Mouse (Mus musculus): ENCODE results near the gene Gm49383. TPM values are rescaled to one million over a fixed set of nuclear protein-coding genes. Genes with fewer than 3 reads are reported as not detected.
A peak's percentile ranks its signal among the peaks of the same experiment; 100 is the strongest.

Gene Gm49383
- polyA plus RNA-seq, 1 experiment: 2.6 TPM

DNA sequence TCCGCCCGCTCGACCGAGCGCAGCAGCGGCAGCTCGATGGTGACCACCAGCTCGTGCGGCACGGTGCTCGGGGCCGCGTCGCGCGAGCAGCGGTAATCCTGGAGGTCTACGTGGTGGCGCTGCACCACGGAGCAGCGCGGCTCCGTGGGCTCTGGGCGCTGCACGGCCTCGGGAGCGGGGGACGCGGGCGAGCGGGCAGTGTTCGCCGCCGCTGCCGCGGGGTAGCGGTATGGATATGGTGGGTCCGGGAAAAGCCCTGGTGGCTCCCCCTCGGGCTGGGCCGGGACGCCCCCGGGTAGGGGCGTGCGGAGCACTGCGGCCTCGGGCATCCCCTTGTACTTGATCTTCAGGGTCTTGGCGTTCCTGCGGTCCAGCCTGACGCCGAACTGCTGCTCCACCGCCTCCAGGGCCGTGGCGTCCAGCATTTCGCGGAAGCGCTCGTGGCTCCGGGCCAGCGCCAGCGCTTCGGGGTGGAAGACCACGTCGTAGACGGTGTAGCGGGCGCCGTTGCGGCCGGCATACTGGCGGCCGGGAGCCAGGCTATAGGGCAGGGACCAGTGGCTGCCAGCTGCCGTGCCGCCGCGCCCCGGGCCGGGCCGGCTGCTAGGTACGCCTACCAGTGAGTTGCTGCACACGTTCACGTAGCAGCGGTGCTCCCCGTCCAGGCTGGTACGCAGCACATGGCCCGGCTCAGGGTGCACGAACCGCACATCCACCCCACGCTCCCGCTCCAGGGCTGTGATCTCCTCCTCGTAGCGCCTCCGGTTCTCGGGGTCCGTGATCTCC lies 667 bp upstream of the Gm49383 start:
- peak overlapping the region; percentile 85 for H3K4me3 ChIP-seq
- peaks cover 43% of the 10 kb centered on the region for H3K79me2 ChIP-seq (ENCODE audit: control insufficient read depth, insufficient read depth)
- H3K36me3 ChIP-seq (ENCODE audit: control insufficient read depth, insufficient read depth): peaks cover 8% of the 10 kb centered on the region
- peak overlapping the region; percentile 91 for H3K4me2 ChIP-seq (ENCODE audit: low read depth)
- H3ac ChIP-seq (ENCODE audit: control insufficient read depth, insufficient read length): peak overlapping the region; percentile 72
- no peaks in the 10 kb centered on the region for H3K27me3 ChIP-seq (ENCODE audit: control insufficient read depth, insufficient read depth, insufficient read length)
- TF ChIP-seq USF1 (IDR thresholded peaks at IDR 0.05; ENCODE audit: low read depth) (no peak), MYOD1 (IDR thresholded peaks at IDR 0.05; ENCODE audit: control insufficient read depth in 1 of 3, insufficient read length in 2 of 3, low read depth in 2 of 3) (peak in 1 of 3 experiments; percentile 68), CEBPB (IDR thresholded peaks at IDR 0.05; ENCODE audit: insufficient read depth, poor library complexity, severe bottlenecking) (no peak), SRF (IDR thresholded peaks at IDR 0.05; ENCODE audit: control insufficient read depth, insufficient read length, low read depth) (no peak), MYOG (IDR thresholded peaks at IDR 0.05; ENCODE audit: control insufficient read depth in 1 of 3, insufficient read depth in 1 of 3, insufficient read length in 2 of 3, low read depth in 2 of 3) (peak in 1 of 3 experiments; percentile 47), TCF3 (IDR thresholded peaks at IDR 0.05; ENCODE audit: insufficient read length, low read depth) (no peak), MAX (IDR thresholded peaks at IDR 0.05; ENCODE audit: low read depth) (no peak), POLR2A (IDR thresholded peaks at IDR 0.05; ENCODE audit: insufficient read length, low read depth) (peak; percentile 45), POLR2AphosphoS2 (IDR thresholded peaks at IDR 0.05; ENCODE audit: insufficient read length, low read depth) (no peak)

DNA sequence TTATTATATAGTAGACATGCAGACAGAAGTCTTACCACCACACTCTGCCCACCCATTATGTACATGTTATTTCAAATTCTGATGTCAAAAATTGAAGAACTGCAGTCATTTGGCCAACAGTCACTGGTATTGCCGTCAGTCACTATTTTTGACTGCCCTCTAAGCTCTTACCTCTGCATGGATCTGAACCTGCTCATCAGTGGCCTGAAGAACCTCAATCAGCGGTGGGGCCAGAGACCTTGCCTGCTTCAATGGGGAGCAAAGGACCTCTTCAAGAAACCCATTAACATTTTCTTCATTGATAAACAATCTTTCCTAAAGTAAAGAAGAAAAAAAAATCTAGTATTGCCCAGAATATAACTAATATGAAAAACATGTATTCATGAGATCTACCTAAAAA lies 4.3 kb downstream of the Gm49383 start:
- Histone ChIP-seq H3K4me2 (ENCODE audit: low read depth) (no peak overlapping the region), H3K36me3 (ENCODE audit: control insufficient read depth, insufficient read depth) (peaks cover 6% of the 10 kb centered on the region), H3K4me3 (no peak overlapping the region), H3K27me3 (ENCODE audit: control insufficient read depth, insufficient read depth, insufficient read length) (no peaks in the 10 kb centered on the region), H3K79me2 (ENCODE audit: control insufficient read depth, insufficient read depth) (peaks cover 35% of the 10 kb centered on the region), H3ac (ENCODE audit: control insufficient read depth, insufficient read length) (no peak overlapping the region)
- TF ChIP-seq SRF (IDR thresholded peaks at IDR 0.05; ENCODE audit: control insufficient read depth, insufficient read length, low read depth) (no peak), E2F4 (IDR thresholded peaks at IDR 0.05; ENCODE audit: insufficient read depth) (no peak), MYOG (IDR thresholded peaks at IDR 0.05; ENCODE audit: control insufficient read depth in 1 of 3, insufficient read depth in 1 of 3, insufficient read length in 2 of 3, low read depth in 2 of 3) (no peak), TCF3 (IDR thresholded peaks at IDR 0.05; ENCODE audit: insufficient read length, low read depth) (no peak), TCF12 (IDR thresholded peaks at IDR 0.05; ENCODE audit: insufficient read depth, poor library complexity, severe bottlenecking) (no peak), MYOD1 (IDR thresholded peaks at IDR 0.05; ENCODE audit: control insufficient read depth in 1 of 3, insufficient read length in 2 of 3, low read depth in 2 of 3) (no peak), POLR2AphosphoS2 (IDR thresholded peaks at IDR 0.05; ENCODE audit: insufficient read length, low read depth) (no peak), REST (IDR thresholded peaks at IDR 0.05; ENCODE audit: insufficient read depth, insufficient read length) (no peak), CEBPB (IDR thresholded peaks at IDR 0.05; ENCODE audit: insufficient read depth, poor library complexity, severe bottlenecking) (no peak), POLR2A (IDR thresholded peaks at IDR 0.05; ENCODE audit: insufficient read length, low read depth) (no peak), USF1 (IDR thresholded peaks at IDR 0.05; ENCODE audit: low read depth) (no peak), MAX (IDR thresholded peaks at IDR 0.05; ENCODE audit: low read depth) (no peak)

DNA sequence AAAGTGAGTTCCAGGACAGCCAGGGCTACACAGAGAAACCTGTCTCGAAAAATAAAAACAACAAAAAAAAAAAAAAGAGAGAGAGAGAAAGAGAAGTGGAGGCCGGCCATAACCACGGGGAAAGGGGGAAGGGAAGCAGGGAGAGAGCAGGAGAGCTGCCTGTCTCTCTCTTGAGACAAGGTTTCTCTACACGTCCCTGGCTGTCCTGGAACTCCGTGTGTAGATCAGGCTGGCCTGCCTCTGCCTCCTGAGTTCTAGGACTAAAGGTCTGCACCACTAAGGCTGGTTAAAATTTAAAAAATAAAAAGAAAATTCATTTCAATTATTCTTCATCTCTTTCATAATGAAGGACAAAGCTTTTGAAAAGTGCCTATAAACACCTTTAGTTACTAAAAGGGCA lies 5.5 kb downstream of the Gm49383 start:
- Histone ChIP-seq H3K4me2 (ENCODE audit: low read depth) (no peak overlapping the region), H3K36me3 (ENCODE audit: control insufficient read depth, insufficient read depth) (peaks cover 6% of the 10 kb centered on the region), H3K79me2 (ENCODE audit: control insufficient read depth, insufficient read depth) (peaks cover 44% of the 10 kb centered on the region), H3K27me3 (ENCODE audit: control insufficient read depth, insufficient read depth, insufficient read length) (no peaks in the 10 kb centered on the region), H3K4me3 (no peak overlapping the region), H3ac (ENCODE audit: control insufficient read depth, insufficient read length) (no peak overlapping the region)
- no peak for TF ChIP-seq REST (IDR thresholded peaks at IDR 0.05; ENCODE audit: insufficient read depth, insufficient read length)
- TF ChIP-seq TCF12 (IDR thresholded peaks at IDR 0.05; ENCODE audit: insufficient read depth, poor library complexity, severe bottlenecking): no peak

DNA sequence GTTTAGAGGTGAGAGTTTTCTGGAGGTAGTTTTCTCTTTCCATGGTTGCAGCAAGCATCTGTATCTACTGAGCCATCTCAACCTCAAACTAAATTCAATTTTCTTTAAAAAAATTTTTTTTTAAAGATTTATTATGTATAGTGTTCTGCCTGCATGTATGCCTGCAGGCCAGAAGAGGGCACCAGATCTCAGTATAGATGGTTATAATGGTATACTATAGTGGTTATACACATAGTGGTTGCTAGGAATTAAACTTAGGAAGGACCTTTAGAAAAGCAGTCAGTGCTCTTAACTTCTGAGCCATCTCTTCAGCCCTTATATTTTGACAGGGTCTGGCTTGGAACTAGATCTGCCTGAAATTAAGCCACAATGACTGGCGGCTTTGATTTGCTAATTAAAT lies 6.4 kb downstream of the Gm49383 start:
- TF ChIP-seq TCF12 (IDR thresholded peaks at IDR 0.05; ENCODE audit: insufficient read depth, poor library complexity, severe bottlenecking) (no peak), MAX (IDR thresholded peaks at IDR 0.05; ENCODE audit: low read depth) (no peak), MYOG (IDR thresholded peaks at IDR 0.05; ENCODE audit: control insufficient read depth in 1 of 3, insufficient read depth in 1 of 3, insufficient read length in 2 of 3, low read depth in 2 of 3) (no peak), CEBPB (IDR thresholded peaks at IDR 0.05; ENCODE audit: insufficient read depth, poor library complexity, severe bottlenecking) (no peak), E2F4 (IDR thresholded peaks at IDR 0.05; ENCODE audit: insufficient read depth) (no peak), MYOD1 (IDR thresholded peaks at IDR 0.05; ENCODE audit: control insufficient read depth in 1 of 3, insufficient read length in 2 of 3, low read depth in 2 of 3) (no peak), REST (IDR thresholded peaks at IDR 0.05; ENCODE audit: insufficient read depth, insufficient read length) (no peak), POLR2AphosphoS2 (IDR thresholded peaks at IDR 0.05; ENCODE audit: insufficient read length, low read depth) (no peak), SRF (IDR thresholded peaks at IDR 0.05; ENCODE audit: control insufficient read depth, insufficient read length, low read depth) (no peak), POLR2A (IDR thresholded peaks at IDR 0.05; ENCODE audit: insufficient read length, low read depth) (no peak), USF1 (IDR thresholded peaks at IDR 0.05; ENCODE audit: low read depth) (no peak), TCF3 (IDR thresholded peaks at IDR 0.05; ENCODE audit: insufficient read length, low read depth) (no peak)

DNA sequence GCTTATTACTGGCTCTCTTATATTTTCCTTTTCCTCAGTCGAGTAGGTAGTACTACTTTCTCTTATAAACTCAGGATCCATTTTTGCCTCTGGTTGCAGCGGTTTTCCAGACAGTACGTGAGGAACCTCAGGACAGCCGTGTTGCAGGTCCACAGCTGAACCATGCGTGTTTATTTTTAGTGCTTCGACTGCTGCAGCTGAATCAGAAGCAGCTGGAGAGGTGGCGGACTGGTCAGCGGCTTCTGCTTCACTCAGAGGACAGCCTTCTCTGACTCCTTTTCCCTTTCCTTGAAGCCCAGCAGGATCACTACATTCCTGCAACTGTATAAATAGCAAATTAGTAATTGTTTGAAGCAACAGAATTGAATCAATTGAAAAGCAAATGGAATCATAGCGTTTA lies 6.8 kb downstream of the Gm49383 start:
- TF ChIP-seq MAX (IDR thresholded peaks at IDR 0.05; ENCODE audit: low read depth) (no peak), TCF3 (IDR thresholded peaks at IDR 0.05; ENCODE audit: insufficient read length, low read depth) (no peak), MYOD1 (IDR thresholded peaks at IDR 0.05; ENCODE audit: control insufficient read depth in 1 of 3, insufficient read length in 2 of 3, low read depth in 2 of 3) (no peak), POLR2AphosphoS2 (IDR thresholded peaks at IDR 0.05; ENCODE audit: insufficient read length, low read depth) (no peak), USF1 (IDR thresholded peaks at IDR 0.05; ENCODE audit: low read depth) (no peak)
- peaks cover 6% of the 10 kb centered on the region for H3K36me3 ChIP-seq (ENCODE audit: control insufficient read depth, insufficient read depth)

More for the DNA sequence above, 6.4 kb downstream of the Gm49383 start:
- H3K36me3 ChIP-seq (ENCODE audit: control insufficient read depth, insufficient read depth): peaks cover 6% of the 10 kb centered on the region
- no peaks in the 10 kb centered on the region for H3K27me3 ChIP-seq (ENCODE audit: control insufficient read depth, insufficient read depth, insufficient read length)
- no peak overlapping the region for H3K4me3 ChIP-seq
- no peak overlapping the region for H3ac ChIP-seq (ENCODE audit: control insufficient read depth, insufficient read length)
- no peak overlapping the region for H3K4me2 ChIP-seq (ENCODE audit: low read depth)
- peaks cover 44% of the 10 kb centered on the region for H3K79me2 ChIP-seq (ENCODE audit: control insufficient read depth, insufficient read depth)

More for the DNA sequence above, 6.8 kb downstream of the Gm49383 start:
- Histone ChIP-seq H3ac (ENCODE audit: control insufficient read depth, insufficient read length) (no peak overlapping the region), H3K4me3 (no peak overlapping the region), H3K4me2 (ENCODE audit: low read depth) (no peak overlapping the region), H3K27me3 (ENCODE audit: control insufficient read depth, insufficient read depth, insufficient read length) (no peaks in the 10 kb centered on the region), H3K79me2 (ENCODE audit: control insufficient read depth, insufficient read depth) (peaks cover 44% of the 10 kb centered on the region)
